Mouse (Mus musculus): Measurements from ENCODE around the gene Angptl7. TPM values are rescaled to one million over a fixed set of nuclear protein-coding genes. Genes with fewer than 3 reads are reported as not detected.

Angptl7 gene
- polyA plus RNA-seq, 1 experiment from 2014 or later, result 16.6 TPM

DNA sequence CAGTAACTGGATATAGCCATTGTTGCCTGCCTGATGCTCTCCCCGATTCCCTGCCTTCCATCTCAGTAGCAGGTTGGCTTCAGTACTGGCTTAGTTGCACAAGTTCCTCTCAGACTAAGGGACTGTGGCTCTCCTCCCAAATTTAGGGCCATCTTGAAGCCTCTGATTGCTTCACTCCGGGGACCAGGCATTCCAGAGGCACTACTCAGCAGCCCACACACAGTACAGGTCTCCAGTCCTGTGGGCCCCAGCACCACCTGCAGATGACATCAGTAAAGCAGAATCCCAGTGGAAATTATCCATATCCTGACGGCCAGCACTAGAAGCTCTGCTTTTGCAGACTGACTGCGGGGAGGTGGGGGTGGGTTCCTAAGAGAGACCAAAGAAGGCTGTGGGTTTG is 10.4 kb upstream of the Angptl7 start:
- no peak overlapping the region for H3K9ac ChIP-seq (ENCODE audit: low read length)
- no peaks in the 10 kb centered on the region for H3K4me1 ChIP-seq (ENCODE audit: control insufficient read depth in 2 of 2, insufficient read depth in 2 of 2, low read length in 2 of 2)
- no peak overlapping the region for H3K27ac ChIP-seq (replicated peaks in 1 of 2; ENCODE audit: control insufficient read depth in 1 of 2, insufficient read depth in 1 of 2, low read depth in 2 of 2, low read length in 2 of 2)
- no peaks in the 10 kb centered on the region for H3K27me3 ChIP-seq (ENCODE audit: control insufficient read depth, insufficient read depth, low read length)
- H3K4me2 ChIP-seq (ENCODE audit: low read length), result no peak overlapping the region
- H3K9me3 ChIP-seq (ENCODE audit: control insufficient read depth, low read length), result no peaks in the 10 kb centered on the region
- H3K36me3 ChIP-seq (ENCODE audit: control insufficient read depth, insufficient read depth, low read length), result peaks cover 64% of the 10 kb centered on the region
- WGBS, result 71% methylated on average over 4 of the region's 4 CpGs
- no peak for ATAC-seq (ENCODE audit: insufficient number of reproducible peaks, insufficient read depth, low FRiP score, low read depth)
- H3K4me3 ChIP-seq (ENCODE audit: control insufficient read depth in 1 of 2, insufficient read depth in 1 of 2, low read depth in 1 of 2, low read length in 2 of 2), result no peak overlapping the region

DNA sequence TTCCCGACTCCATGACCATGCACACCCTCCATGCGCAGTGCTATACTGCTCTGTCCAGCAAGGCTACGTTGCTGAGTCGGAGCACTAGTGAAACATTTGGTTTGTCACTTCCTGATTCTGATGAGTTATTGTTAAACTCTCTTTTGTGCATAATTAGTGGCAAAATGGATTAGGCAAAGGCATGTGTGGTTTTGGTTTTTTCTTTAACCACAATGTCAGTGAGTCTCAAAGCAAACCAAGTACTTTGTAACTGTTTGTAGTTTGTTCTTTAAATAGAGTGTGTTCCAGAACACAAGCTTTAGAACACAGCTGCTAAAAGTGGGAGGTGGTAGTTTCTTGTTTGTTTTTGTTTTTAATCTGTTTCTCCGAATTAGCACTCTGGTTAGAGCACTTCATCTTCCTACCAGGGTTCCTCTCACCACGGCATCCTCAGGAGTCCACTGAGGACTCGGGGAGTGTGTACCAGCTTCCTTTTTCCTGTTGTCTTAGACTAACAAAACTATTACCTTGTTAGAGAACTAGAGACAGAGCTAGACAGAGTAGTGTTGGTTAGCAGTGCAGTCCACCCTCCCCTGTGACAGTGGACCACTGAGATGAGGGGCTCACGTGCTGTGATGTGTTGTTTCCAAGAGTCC is 9.3 kb upstream of the Angptl7 start:
- ATAC-seq (ENCODE audit: insufficient number of reproducible peaks, insufficient read depth, low FRiP score, low read depth), result no peak
- no peak overlapping the region for H3K4me2 ChIP-seq (ENCODE audit: low read length)
- no peak overlapping the region for H3K4me3 ChIP-seq (ENCODE audit: control insufficient read depth in 1 of 2, insufficient read depth in 1 of 2, low read depth in 1 of 2, low read length in 2 of 2)
- H3K27me3 ChIP-seq (ENCODE audit: control insufficient read depth, insufficient read depth, low read length), result no peaks in the 10 kb centered on the region
- H3K9me3 ChIP-seq (ENCODE audit: control insufficient read depth, low read length), result no peaks in the 10 kb centered on the region
- no peaks in the 10 kb centered on the region for H3K4me1 ChIP-seq (ENCODE audit: control insufficient read depth in 2 of 2, insufficient read depth in 2 of 2, low read length in 2 of 2)
- no peak overlapping the region for H3K27ac ChIP-seq (replicated peaks in 1 of 2; ENCODE audit: control insufficient read depth in 1 of 2, insufficient read depth in 1 of 2, low read depth in 2 of 2, low read length in 2 of 2)
- no peak overlapping the region for H3K9ac ChIP-seq (ENCODE audit: low read length)
- H3K36me3 ChIP-seq (ENCODE audit: control insufficient read depth, insufficient read depth, low read length), result peaks cover 59% of the 10 kb centered on the region
- 82% methylated on average over 8 of the region's 8 CpGs for WGBS

DNA sequence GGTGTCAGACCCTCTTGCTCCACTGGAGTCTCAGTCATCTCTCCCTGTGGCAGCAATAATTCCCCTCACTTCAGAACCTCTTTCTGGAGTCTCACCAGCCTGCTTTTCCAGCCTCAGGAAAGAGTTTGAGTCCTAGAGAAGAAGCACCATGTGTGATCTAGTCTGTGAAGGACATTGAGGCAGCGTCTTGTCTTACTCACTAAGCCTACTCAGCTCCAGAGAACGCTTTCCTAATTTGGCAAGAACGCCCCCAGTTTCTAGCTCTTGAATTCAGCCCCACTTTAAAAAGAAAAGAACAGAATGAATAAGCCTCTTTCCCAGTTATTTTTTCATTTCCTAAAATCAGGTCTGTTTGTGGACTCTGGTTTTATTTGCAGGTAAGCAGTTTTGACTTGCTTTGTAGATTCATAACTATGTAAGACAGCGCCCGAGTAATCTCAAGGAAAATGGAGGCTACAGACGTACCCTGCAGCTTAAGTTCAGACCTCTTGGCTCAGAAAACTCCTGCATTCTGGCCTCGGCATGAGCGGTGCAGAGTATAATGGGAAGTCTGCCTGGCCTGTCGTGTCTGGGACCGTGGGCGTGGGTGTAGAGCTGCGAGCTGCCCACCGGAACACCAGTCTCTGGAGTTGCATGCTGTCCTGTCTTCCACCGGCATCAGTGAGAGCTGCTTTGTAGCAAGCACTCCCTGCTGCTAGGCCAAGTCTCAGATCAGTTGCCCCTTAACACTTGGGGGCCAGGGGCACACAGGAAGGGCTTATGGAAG is 8.0 kb upstream of the Angptl7 start:
- no peak overlapping the region for H3K4me2 ChIP-seq (ENCODE audit: low read length)
- 94% methylated on average over 14 of the region's 14 CpGs for WGBS
- no peak overlapping the region for H3K27ac ChIP-seq (replicated peaks in 1 of 2; ENCODE audit: control insufficient read depth in 1 of 2, insufficient read depth in 1 of 2, low read depth in 2 of 2, low read length in 2 of 2)
- H3K9me3 ChIP-seq (ENCODE audit: control insufficient read depth, low read length), result no peaks in the 10 kb centered on the region
- ATAC-seq (ENCODE audit: insufficient number of reproducible peaks, insufficient read depth, low FRiP score, low read depth), result no peak
- H3K27me3 ChIP-seq (ENCODE audit: control insufficient read depth, insufficient read depth, low read length), result no peaks in the 10 kb centered on the region
- H3K4me3 ChIP-seq (ENCODE audit: control insufficient read depth in 1 of 2, insufficient read depth in 1 of 2, low read depth in 1 of 2, low read length in 2 of 2), result no peak overlapping the region
- H3K4me1 ChIP-seq (ENCODE audit: control insufficient read depth in 2 of 2, insufficient read depth in 2 of 2, low read length in 2 of 2), result peaks cover 0 to 3% of the 10 kb centered on the region in 2 experiments; a peak in 1 of 4 replicates
- no peak overlapping the region for H3K9ac ChIP-seq (ENCODE audit: low read length)
- peaks cover 60% of the 10 kb centered on the region for H3K36me3 ChIP-seq (ENCODE audit: control insufficient read depth, insufficient read depth, low read length)

DNA sequence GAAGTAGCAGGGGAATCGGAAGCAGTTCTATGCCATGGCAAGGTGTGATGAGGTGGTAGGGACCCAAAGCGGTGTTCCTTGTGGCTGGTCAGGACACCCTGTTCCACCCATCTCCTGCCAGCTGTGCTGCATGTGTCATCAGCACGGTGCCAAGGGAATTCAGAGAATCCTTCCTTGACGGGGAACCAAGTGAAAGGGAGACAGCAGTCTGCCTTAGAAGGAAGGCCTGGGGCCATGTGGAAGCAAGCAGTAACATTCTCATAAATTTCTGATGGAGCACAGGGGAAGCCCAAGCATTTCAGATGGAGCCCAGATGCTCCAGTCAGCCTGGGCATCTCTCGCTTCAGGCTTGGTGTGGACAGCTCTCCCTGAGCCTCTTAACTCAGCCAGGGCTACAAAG is 7.3 kb upstream of the Angptl7 start:
- Histone ChIP-seq H3K4me2 (ENCODE audit: low read length) (no peak overlapping the region), H3K4me3 (ENCODE audit: control insufficient read depth in 1 of 2, insufficient read depth in 1 of 2, low read depth in 1 of 2, low read length in 2 of 2) (no peak overlapping the region), H3K36me3 (ENCODE audit: control insufficient read depth, insufficient read depth, low read length) (peaks cover 56% of the 10 kb centered on the region), H3K27me3 (ENCODE audit: control insufficient read depth, insufficient read depth, low read length) (no peaks in the 10 kb centered on the region), H3K27ac (replicated peaks in 1 of 2; ENCODE audit: control insufficient read depth in 1 of 2, insufficient read depth in 1 of 2, low read depth in 2 of 2, low read length in 2 of 2) (no peak overlapping the region), H3K9me3 (ENCODE audit: control insufficient read depth, low read length) (no peaks in the 10 kb centered on the region), H3K9ac (ENCODE audit: low read length) (no peak overlapping the region), H3K4me1 (ENCODE audit: control insufficient read depth in 2 of 2, insufficient read depth in 2 of 2, low read length in 2 of 2) (peaks cover 0 to 3% of the 10 kb centered on the region in 2 experiments; a peak in 1 of 4 replicates)
- WGBS, result 86% methylated on average over 5 of the region's 5 CpGs
- no peak for ATAC-seq (ENCODE audit: insufficient number of reproducible peaks, insufficient read depth, low FRiP score, low read depth)

DNA sequence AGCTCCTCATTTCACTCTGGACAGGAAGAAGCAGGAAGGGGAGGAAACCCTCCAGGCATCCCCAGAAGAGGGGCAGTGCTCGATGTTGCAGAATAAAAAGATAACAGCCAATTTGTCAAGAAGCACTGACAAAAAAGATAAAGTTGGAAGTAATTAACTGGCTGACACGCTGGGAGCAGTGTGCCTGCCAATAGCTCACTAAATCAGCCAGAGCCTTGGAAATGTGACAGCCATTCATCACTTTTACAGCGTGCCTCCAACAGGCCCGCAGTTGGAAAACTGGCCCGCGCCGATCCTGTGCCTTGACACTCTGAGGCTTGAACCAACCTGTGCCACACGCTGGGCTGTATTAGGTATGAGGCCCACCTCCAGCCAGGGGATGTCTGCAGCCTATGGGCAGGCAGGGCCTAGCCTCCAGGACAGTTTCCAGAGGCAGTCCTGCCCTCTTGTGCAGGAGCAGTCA is 4.3 kb upstream of the Angptl7 start:
- 0 out of 2 replicates have a peak, but pooled peaks have one; percentile 23 for ATAC-seq (ENCODE audit: insufficient number of reproducible peaks, insufficient read depth, low FRiP score, low read depth)
- H3K9ac ChIP-seq (ENCODE audit: low read length), result no peak overlapping the region
- no peaks in the 10 kb centered on the region for H3K27me3 ChIP-seq (ENCODE audit: control insufficient read depth, insufficient read depth, low read length)
- H3K4me1 ChIP-seq (ENCODE audit: control insufficient read depth in 2 of 2, insufficient read depth in 2 of 2, low read length in 2 of 2), result peaks cover 0 to 7% of the 10 kb centered on the region in 2 experiments; a peak in 2 of 4 replicates
- no peaks in the 10 kb centered on the region for H3K9me3 ChIP-seq (ENCODE audit: control insufficient read depth, low read length)
- no peak overlapping the region for H3K4me2 ChIP-seq (ENCODE audit: low read length)
- H3K27ac ChIP-seq (replicated peaks in 1 of 2; ENCODE audit: control insufficient read depth in 1 of 2, insufficient read depth in 1 of 2, low read depth in 2 of 2, low read length in 2 of 2), result no peak overlapping the region
- peaks cover 65% of the 10 kb centered on the region for H3K36me3 ChIP-seq (ENCODE audit: control insufficient read depth, insufficient read depth, low read length)
- H3K4me3 ChIP-seq (ENCODE audit: control insufficient read depth in 1 of 2, insufficient read depth in 1 of 2, low read depth in 1 of 2, low read length in 2 of 2), result no peak overlapping the region
- 63% methylated on average over 8 of the region's 8 CpGs for WGBS

DNA sequence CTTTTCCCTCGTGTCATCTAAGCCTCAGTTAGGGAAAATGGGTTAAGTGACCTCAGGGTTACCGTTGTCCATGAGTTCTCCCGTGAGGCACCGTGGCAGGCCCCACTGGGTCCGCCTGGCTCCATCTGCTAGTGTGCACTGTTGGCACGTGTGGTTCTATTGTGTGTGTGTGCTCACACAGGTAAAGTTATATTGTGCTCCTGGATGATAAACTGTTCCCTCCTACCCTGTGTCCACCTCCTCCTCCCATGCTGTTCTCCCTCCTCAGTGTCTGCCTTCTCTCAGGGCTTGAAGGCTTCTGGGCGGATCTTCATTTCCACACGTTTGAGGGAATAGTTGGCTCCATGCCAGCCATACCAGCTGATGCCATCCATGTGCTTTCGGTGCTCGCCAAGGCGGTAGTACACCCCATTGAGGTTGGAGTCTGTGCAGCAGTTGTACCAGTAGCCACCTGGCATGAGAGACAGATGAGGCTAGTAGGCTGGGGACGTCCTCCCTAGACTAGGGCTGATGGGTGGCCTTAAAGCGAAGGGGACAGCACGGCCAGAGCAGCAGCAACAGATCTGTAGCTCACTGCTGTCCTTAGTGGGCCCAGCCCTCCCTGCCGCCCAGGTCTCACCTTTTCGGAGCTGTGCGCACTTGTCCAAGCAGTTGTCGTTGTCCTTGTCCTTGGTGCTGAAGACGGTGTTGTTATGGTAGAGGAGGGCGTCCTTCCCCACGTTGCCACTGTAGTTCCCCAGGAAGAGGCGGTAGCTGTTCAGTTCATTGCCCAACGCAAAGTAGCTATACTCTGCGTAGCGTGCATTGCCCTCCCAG is 4.2 kb downstream of the Angptl7 start:
- Histone ChIP-seq H3K9me3 (ENCODE audit: control insufficient read depth, low read length) (no peaks in the 10 kb centered on the region), H3K36me3 (ENCODE audit: control insufficient read depth, insufficient read depth, low read length) (peaks cover 76% of the 10 kb centered on the region)
- 83% methylated on average over 25 of the region's 25 CpGs for WGBS

DNA sequence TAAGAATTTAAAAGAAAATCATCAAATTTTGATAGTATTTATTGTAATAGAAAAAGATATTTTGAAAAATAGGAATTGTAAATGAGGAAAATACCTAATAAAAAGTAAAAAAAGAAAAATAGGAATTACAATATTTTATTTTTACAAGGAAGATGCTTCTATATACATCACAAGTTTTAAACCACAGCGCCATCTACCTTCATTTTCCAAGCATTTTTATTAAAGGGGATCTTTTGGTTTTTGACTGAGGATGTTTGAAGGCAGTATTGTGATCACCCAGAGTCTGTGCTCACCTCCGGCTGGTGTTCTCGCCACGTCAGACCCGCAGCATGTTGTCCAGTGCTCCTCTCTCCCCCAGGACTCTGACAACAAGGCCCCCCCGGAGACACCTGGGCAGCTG is 5.1 kb downstream of the Angptl7 start:
- Histone ChIP-seq H3K36me3 (ENCODE audit: control insufficient read depth, insufficient read depth, low read length) (peaks cover 76% of the 10 kb centered on the region), H3K9me3 (ENCODE audit: control insufficient read depth, low read length) (no peaks in the 10 kb centered on the region)
- WGBS, result 91% methylated on average over 6 of the region's 6 CpGs

More for the DNA sequence above, 4.2 kb downstream of the Angptl7 start:
- Histone ChIP-seq H3K4me2 (ENCODE audit: low read length) (no peak overlapping the region), H3K27ac (replicated peaks in 1 of 2; ENCODE audit: control insufficient read depth in 1 of 2, insufficient read depth in 1 of 2, low read depth in 2 of 2, low read length in 2 of 2) (no peak overlapping the region), H3K9ac (ENCODE audit: low read length) (no peak overlapping the region), H3K4me3 (ENCODE audit: control insufficient read depth in 1 of 2, insufficient read depth in 1 of 2, low read depth in 1 of 2, low read length in 2 of 2) (no peak overlapping the region), H3K4me1 (ENCODE audit: control insufficient read depth in 2 of 2, insufficient read depth in 2 of 2, low read length in 2 of 2) (peaks cover 6 to 13% of the 10 kb centered on the region in 2 experiments), H3K27me3 (ENCODE audit: control insufficient read depth, insufficient read depth, low read length) (no peaks in the 10 kb centered on the region)
- ATAC-seq (ENCODE audit: insufficient number of reproducible peaks, insufficient read depth, low FRiP score, low read depth), result no peak

More for the DNA sequence above, 5.1 kb downstream of the Angptl7 start:
- no peak for ATAC-seq (ENCODE audit: insufficient number of reproducible peaks, insufficient read depth, low FRiP score, low read depth)
- Histone ChIP-seq H3K9ac (ENCODE audit: low read length) (no peak overlapping the region), H3K27me3 (ENCODE audit: control insufficient read depth, insufficient read depth, low read length) (no peaks in the 10 kb centered on the region), H3K4me3 (ENCODE audit: control insufficient read depth in 1 of 2, insufficient read depth in 1 of 2, low read depth in 1 of 2, low read length in 2 of 2) (no peak overlapping the region), H3K4me1 (ENCODE audit: control insufficient read depth in 2 of 2, insufficient read depth in 2 of 2, low read length in 2 of 2) (peaks cover 6 to 9% of the 10 kb centered on the region in 2 experiments), H3K4me2 (ENCODE audit: low read length) (no peak overlapping the region), H3K27ac (replicated peaks in 1 of 2; ENCODE audit: control insufficient read depth in 1 of 2, insufficient read depth in 1 of 2, low read depth in 2 of 2, low read length in 2 of 2) (no peak overlapping the region)
